Mouse (Mus musculus): Measurements from ENCODE around the gene Tecr.

Gene Tecr

DNA sequence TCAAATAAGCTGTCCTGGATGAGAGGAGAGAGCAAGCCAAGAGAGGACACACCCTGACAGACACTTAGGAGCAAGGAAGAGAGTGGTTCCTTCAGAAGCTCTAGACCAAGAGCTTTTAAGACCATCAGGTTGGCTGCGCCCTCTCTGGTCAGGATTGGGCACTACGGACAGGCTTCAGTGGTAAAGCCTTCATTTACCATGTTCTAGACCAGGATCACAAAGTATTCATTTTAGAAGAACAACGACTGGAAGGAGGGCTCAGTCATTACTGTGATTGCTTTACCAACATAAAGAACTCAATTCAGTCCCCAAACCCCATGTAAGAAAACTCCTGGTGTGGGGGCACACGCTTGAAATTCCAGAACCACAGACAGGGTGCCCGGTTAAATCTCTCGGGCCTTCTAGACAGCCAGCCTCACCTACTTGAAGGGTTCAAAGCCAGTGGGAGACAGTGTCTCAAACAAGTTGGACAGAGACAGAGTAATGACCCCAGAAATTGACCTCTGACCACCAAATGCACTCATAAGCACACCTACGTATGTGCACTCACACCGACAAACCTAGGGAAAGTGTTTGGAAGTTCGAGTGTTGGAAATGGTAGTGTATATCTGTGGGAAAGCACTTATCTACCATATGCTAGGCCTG lies 41.9 kb downstream of the Tecr start:
- no peak for DNase-seq (ENCODE audit: low read depth, low spot score)

DNA sequence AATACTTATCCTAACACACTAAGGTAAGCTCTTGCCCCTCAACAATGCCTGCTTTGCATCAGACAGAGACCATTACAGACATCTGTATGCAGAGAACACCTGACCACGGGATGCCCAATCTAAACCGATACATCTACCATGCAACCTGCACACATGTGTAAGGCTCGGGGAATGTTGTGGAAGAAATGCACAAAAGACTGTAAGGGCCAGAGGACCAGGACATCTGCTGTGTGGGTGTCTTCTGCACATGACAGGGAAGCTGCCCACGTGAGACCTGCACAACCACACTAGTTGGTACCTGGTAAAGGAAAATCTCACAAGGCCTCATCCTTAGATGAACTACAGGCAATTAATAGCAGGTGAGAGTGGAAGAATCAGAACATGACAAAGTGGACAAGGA lies 44.5 kb downstream of the Tecr start:
- DNase-seq (ENCODE audit: low read depth, low spot score): no peak

DNA sequence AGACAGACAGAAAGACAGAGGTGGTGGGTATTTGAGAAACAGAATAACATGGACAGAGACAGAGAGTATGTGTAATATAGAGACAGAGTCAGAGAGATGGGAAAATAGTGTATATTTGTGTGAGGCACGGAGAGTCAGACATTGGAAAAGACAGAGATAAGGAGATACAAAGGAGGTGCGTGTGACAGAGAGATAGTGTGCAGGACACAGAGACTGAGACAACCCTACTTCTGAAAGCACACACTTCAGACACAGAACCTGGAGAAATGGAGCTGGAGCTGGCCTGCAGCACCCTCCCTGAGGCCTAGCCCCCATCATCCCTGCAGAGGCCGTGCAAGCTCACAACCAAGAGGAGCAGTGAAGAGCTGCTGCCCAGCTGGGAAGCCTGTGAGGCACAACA lies 45.1 kb downstream of the Tecr start:
- DNase-seq (ENCODE audit: low read depth, low spot score): no peak

DNA sequence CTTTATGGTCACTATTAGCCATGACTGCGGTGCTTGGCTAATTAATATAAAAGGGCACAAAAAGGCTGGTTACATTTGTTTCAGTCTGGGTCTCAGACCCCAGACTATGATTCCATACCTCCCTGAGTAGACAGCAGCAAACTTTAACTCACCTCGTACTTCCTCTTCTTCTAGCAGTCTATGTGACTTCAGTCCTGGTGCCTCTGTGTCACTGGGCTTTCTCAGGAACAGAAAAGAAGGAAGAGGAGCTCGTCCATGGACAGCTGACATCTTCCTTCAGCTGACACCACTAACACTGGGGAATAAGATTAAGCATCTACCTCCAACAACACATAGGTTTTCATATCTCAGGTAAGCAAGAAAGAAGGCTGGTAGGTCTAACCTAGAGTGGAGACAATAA lies 72.0 kb downstream of the Tecr start, which contains the start of gene Olfr370:
Gene Olfr370 (plus strand): TSS at position 45 of the 400 bp plus-strand sequence.
- no peak for DNase-seq (ENCODE audit: low read depth, low spot score)

DNA sequence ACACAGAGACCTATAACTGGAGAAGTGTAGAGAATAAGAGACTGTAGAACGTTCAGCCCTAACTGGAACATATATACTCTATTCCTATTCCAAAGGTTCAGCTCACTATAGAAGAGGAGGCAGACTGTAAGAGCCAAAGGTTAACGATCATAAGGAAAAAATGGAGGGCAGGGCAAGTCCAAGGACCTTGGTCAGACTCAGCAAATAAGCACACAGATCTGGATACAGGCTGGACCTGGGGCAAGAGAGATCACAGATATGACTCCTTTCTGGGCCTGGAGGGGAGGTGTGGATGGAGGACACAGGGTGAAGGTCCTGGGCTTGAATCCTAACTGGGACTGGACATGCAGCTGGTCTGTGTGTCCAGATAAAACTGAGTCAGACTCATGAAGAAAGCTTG lies 73.0 kb downstream of the Tecr start:
- DNase-seq (ENCODE audit: low read depth, low spot score): no peak
